Mouse (Mus musculus) embryonic fibroblast, embryonic 13.5 days (primary cell): ENCODE data around the gene Timm29.

Experiments used
- CTCF ChIP-seq: IDR thresholded peaks from 2 replicates; pipeline ENCODE4 v1.5.1; 2011; ENCODE audit warnings: mild to moderate bottlenecking, control low read depth, low read length, moderate library complexity, borderline replicate concordance; ENCODE audit not compliant: insufficient read depth
- POLR2A ChIP-seq: IDR thresholded peaks from 2 replicates; pipeline ENCODE4 v1.6.1; 2011; ENCODE audit warnings: low read depth, mild to moderate bottlenecking, control low read depth, low read length, moderate library complexity

DNA sequence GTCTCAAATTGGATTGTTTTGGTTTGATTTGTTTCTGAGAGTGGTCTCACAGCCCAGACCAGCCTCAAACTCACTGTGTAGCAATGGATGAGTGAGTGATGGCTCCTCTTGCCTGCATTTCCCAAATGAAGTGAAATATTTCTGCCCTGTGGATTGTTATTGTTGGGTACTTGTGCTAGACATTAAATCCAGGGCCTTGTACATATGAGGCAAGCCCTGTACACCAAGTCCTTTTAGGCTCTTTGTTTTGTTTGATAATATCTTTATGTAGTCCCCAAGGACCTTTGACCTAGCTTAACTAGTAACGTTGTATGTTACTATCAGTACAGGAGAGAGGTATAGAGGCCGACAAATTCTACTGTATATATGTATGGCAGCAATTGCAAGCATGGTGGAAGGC lies 2.3 kb downstream of the Timm29 start:
- no peak for TF ChIP-seq POLR2A
- TF ChIP-seq CTCF = no peak
